Mouse (Mus musculus): Measurements from ENCODE around the gene Rundc3b.

Gene Rundc3b

DNA sequence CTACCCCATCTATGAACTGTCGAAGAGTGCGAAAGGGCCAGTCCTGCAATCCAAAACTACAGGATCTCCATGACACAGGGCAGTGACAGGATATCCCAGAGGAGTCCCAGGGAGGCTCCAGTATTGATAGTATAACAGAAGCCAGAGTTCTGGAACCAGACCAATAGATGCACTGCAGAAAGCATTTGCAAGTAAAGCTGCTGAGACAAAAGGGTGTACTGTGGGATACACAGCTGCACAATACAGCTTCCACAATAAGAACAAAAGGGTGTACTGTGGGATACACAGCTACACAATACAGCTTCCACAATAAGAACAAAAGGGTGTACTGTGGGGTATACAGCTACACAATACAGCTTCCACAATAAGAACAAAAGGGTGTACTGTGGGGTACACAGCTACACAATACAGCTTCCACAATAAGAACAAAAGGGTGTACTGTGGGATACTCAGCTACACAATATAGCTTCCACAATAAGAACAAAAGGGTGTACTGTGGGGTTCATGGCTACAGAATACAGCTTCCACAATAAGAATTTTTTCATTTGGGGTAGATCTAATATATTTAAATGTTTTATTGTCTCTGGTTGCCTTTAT is 134.0 kb downstream of the Rundc3b start:
- DNase-seq: no peak

DNA sequence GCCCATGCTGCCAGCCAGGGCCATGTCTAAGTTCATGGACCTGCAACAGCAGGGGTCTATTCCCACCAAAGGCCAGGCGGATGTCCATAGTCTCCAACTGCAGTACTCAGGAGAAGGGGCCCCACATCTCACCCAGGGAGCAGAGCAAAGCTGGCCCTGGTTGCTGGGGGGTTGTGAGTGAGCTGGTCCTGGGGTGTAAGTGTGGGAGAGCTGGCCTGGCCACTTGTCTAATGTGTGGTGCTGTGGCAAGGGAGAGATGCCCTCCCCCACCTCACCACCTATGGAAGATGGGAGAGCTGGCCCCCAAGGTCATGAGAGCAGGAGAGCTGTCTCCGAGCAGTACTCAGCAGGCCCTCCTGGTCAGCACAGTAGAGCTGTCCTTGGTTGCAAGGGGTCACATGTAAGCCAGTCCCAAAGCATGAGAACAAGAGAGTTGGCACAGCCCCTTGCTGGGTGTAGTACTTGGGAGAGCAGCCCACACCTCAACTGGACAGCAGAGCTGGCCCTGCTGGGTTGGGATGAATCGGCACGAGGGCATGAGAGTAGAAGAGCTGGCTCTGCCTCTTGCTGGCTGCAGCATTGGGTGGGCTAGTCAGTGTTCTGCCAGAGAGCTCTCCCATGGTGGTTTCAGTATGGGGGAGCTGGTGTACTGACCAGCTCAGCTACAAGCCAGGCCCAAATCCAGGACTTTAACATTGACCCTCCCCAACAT is 134.6 kb downstream of the Rundc3b start:
- DNase-seq: no peak

- DNase-seq: no peak
Observed at GRCm38 (mm10) chr5:8456561-8456960, 166.2 kb downstream of the Rundc3b start.

DNA sequence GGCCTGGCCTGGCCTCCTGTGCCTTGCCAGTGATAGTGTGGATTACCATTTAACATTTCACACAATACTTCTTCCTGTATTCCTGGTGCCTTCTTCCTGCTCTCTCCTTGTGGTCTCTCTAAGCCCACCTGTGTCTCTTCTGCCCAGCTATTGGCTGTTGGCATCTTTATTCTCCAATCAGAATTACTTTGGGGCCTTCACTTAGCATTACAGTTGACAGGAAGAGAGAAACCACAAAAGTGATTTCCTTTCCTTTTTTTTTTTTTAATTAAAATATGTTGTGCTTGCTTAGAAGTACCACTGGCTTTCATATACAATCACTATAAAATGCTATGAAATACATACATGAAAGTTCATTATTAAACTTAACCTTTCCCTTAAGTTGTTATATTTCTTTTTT is 167.2 kb downstream of the Rundc3b start:
- DNase-seq: no peak
